Mouse (Mus musculus) MEL (cell line): ENCODE measurements at regions not wholly inside any gene's neighbourhood (a gene's known extent, or its start where the extent isn't known, plus 50 kb on each side); places are given as distances from the start of the nearest gene placed in this dataset.

Experiments used
- DNase-seq: peaks from one replicate; pipeline ENCODE4 v3.0.0; 2011; ENCODE audit warnings: low read depth, low spot score
- H3K27ac ChIP-seq: 2 replicates; pipeline ENCODE4 v1.5.1; 2012; ENCODE audit warnings: low read depth, mild to moderate bottlenecking, control low read depth, low read length, moderate library complexity; ENCODE audit not compliant: control insufficient read depth
- H3K27me3 ChIP-seq, 2 experiments: fragments of 150-350 bp in 1 of 2; sonication (generic) in 1 of 2; 2 replicates each; pipeline ENCODE4 v1.6.1; 2012; ENCODE audit warnings: low read length in 2 of 2, mild to moderate bottlenecking in 2 of 2, improper control_type of control experiment in 1 of 2, moderate library complexity in 1 of 2; ENCODE audit not compliant: insufficient read depth in 2 of 2, control insufficient read depth in 1 of 2
- H3K36me3 ChIP-seq, 2 experiments: 2 replicates each; pipeline ENCODE4 v1.6.1; 2012 to 2014; ENCODE audit warnings: low read length in 2 of 2, improper control_type of control experiment in 1 of 2, inconsistent platforms in 1 of 2, mild to moderate bottlenecking in 1 of 2; ENCODE audit not compliant: insufficient read depth in 2 of 2, control insufficient read depth in 1 of 2
- H3K4me1 ChIP-seq, 2 experiments: fragments of 150-350 bp in 1 of 2; sonication (generic) in 1 of 2; 2 replicates each; pipeline ENCODE4 v1.6.1; 2012; ENCODE audit warnings: low read length in 2 of 2, improper control_type of control experiment in 1 of 2, mild to moderate bottlenecking in 1 of 2; ENCODE audit not compliant: insufficient read depth in 2 of 2, control insufficient read depth in 1 of 2
- H3K4me3 ChIP-seq, 2 experiments: fragments of 150-350 bp in 1 of 2; sonication (generic) in 1 of 2; 2 replicates each; pipeline ENCODE4 v1.5.1; 2012; ENCODE audit warnings: low read depth in 2 of 2, low read length in 2 of 2, mild to moderate bottlenecking in 2 of 2, moderate library complexity in 2 of 2, control low read depth in 1 of 2, improper control_type of control experiment in 1 of 2; ENCODE audit not compliant: control insufficient read depth in 1 of 2, insufficient read depth in 1 of 2
- H3K79me2 ChIP-seq: 2 replicates; pipeline ENCODE4 v1.6.1; 2012; ENCODE audit warnings: mild to moderate bottlenecking, low read length, moderate library complexity; ENCODE audit not compliant: control insufficient read depth, poor library complexity, insufficient read depth
- H3K9ac ChIP-seq: 2 replicates; pipeline ENCODE4 v1.6.1; 2012; ENCODE audit warnings: low read depth, mild to moderate bottlenecking, control low read depth, low read length, moderate library complexity; ENCODE audit not compliant: control insufficient read depth, poor library complexity, severe bottlenecking
- H3K9me3 ChIP-seq: fragments of 150-350 bp; sonication (generic); replicated peaks from 2 replicates; pipeline ENCODE4 v1.6.1; 2012; ENCODE audit warnings: mild to moderate bottlenecking, low read length, improper control_type of control experiment, moderate library complexity; ENCODE audit not compliant: insufficient read depth
- CHD1 ChIP-seq: IDR thresholded peaks from 2 replicates; pipeline ENCODE4 v1.6.1; 2012; ENCODE audit warnings: low read depth, mild to moderate bottlenecking, inconsistent platforms, low read length, improper control_type of control experiment
- CHD2 ChIP-seq: IDR thresholded peaks from 2 replicates; pipeline ENCODE4 v1.6.1; 2011; ENCODE audit warnings: low read length, improper control_type of control experiment
- CTCF ChIP-seq, 3 experiments: IDR thresholded peaks in 2 of 3; conservative IDR thresholded peaks in 1 of 3; 2 replicates each; pipeline ENCODE4 v1.5.1; 2011 to 2012; ENCODE audit warnings: low read length in 3 of 3, low read depth in 2 of 3, mild to moderate bottlenecking in 2 of 3, improper control_type of control experiment in 1 of 3, inconsistent platforms in 1 of 3, mixed read lengths in 1 of 3, moderate library complexity in 1 of 3; ENCODE audit not compliant: control insufficient read depth in 1 of 3, insufficient read depth in 1 of 3, poor library complexity in 1 of 3, severe bottlenecking in 1 of 3
- ELF1 ChIP-seq: IDR thresholded peaks from 2 replicates; pipeline ENCODE4 v1.6.1; 2014; ENCODE audit warnings: low read depth, mild to moderate bottlenecking, inconsistent platforms, low read length, improper control_type of control experiment, moderate library complexity
- ETS1 ChIP-seq: IDR thresholded peaks from 2 replicates; pipeline ENCODE4 v1.6.1; 2012; ENCODE audit warnings: low read depth, mild to moderate bottlenecking, inconsistent platforms, low read length, improper control_type of control experiment, moderate library complexity
- GABPA ChIP-seq: IDR thresholded peaks from 2 replicates; pipeline ENCODE4 v1.6.1; 2012; ENCODE audit warnings: low read depth, mild to moderate bottlenecking, inconsistent platforms, low read length, improper control_type of control experiment, moderate library complexity
- KAT2A ChIP-seq: conservative IDR thresholded peaks from 2 replicates; pipeline ENCODE4 v1.6.1; 2012; ENCODE audit warnings: low read depth, low read length, improper control_type of control experiment, inconsistent platforms
- MAX ChIP-seq: IDR thresholded peaks from 2 replicates; pipeline ENCODE4 v1.6.1; 2011; ENCODE audit warnings: low read length, improper control_type of control experiment
- MYC ChIP-seq: IDR thresholded peaks from 2 replicates; pipeline ENCODE4 v1.6.1; 2011; ENCODE audit warnings: low read depth, mild to moderate bottlenecking, low read length, improper control_type of control experiment, moderate library complexity
- NELFE ChIP-seq: IDR thresholded peaks from 2 replicates; pipeline ENCODE4 v1.6.1; 2011; ENCODE audit warnings: low read depth, low read length, improper control_type of control experiment
- NRF1 ChIP-seq: IDR thresholded peaks from 2 replicates; pipeline ENCODE4 v1.6.1; 2014; ENCODE audit warnings: low read depth, mild to moderate bottlenecking, inconsistent platforms, low read length, improper control_type of control experiment, moderate library complexity; ENCODE audit not compliant: poor library complexity, insufficient read depth, severe bottlenecking
- SMC3 ChIP-seq: IDR thresholded peaks from 2 replicates; pipeline ENCODE4 v1.6.1; 2011; ENCODE audit warnings: low read depth, low read length, improper control_type of control experiment
- TCF12 ChIP-seq: IDR thresholded peaks from 2 replicates; pipeline ENCODE4 v1.6.1; 2014; ENCODE audit warnings: low read depth, mild to moderate bottlenecking, inconsistent platforms, low read length, improper control_type of control experiment, moderate library complexity
- UBTF ChIP-seq: IDR thresholded peaks from 2 replicates; pipeline ENCODE4 v1.6.1; 2012; ENCODE audit warnings: low read depth, mild to moderate bottlenecking, inconsistent platforms, low read length, improper control_type of control experiment, moderate library complexity, borderline replicate concordance; ENCODE audit not compliant: insufficient read depth
- USF1 ChIP-seq: IDR thresholded peaks from 2 replicates; pipeline ENCODE4 v1.6.1; 2014; ENCODE audit warnings: low read depth, mild to moderate bottlenecking, inconsistent platforms, low read length, improper control_type of control experiment, moderate library complexity
- USF2 ChIP-seq, 2 experiments: IDR thresholded peaks; 2 replicates each; pipeline ENCODE4 v1.6.1; 2011 to 2012; ENCODE audit warnings: improper control_type of control experiment in 2 of 2, low read length in 2 of 2, borderline replicate concordance in 1 of 2, inconsistent platforms in 1 of 2, low read depth in 1 of 2, mild to moderate bottlenecking in 1 of 2; ENCODE audit not compliant: insufficient read depth in 1 of 2
- ZKSCAN1 ChIP-seq: IDR thresholded peaks from 2 replicates; pipeline ENCODE4 v1.6.1; 2012; ENCODE audit warnings: low read depth, mild to moderate bottlenecking, inconsistent platforms, low read length, improper control_type of control experiment, moderate library complexity
- ZMIZ1 ChIP-seq: IDR thresholded peaks from 2 replicates; pipeline ENCODE4 v1.6.1; 2012; ENCODE audit warnings: low read depth, mild to moderate bottlenecking, inconsistent platforms, low read length, improper control_type of control experiment, moderate library complexity

- TF ChIP-seq ETS1 (no peak), MYC (no peak), CTCF (IDR thresholded peaks at IDR 0.05 in 2 of 3, conservative IDR thresholded peaks at IDR 0.05 in 1 of 3; ENCODE audit: control insufficient read depth in 1 of 3, insufficient read depth in 1 of 3, low read depth in 2 of 3, low read length in 3 of 3, poor library complexity in 1 of 3, severe bottlenecking in 1 of 3) (no peak), UBTF (no peak), CHD1 (no peak), ZMIZ1 (no peak), GABPA (no peak), ELF1 (no peak), USF2 (IDR thresholded peaks at IDR 0.05; ENCODE audit: borderline replicate concordance in 1 of 2, insufficient read depth in 1 of 2, low read depth in 1 of 2, low read length in 2 of 2) (no peak), ZKSCAN1 (no peak)
- no peak overlapping the region for H3K4me3 ChIP-seq
- H3K36me3 ChIP-seq = no peaks in the 10 kb centered on the region
These were observed 540.9 kb upstream of the Atp2b1 start for GRCm38 (mm10) chr10:98373314-98373713.

GRCm38 (mm10) chr10:98374684-98375083, 539.5 kb upstream of the Atp2b1 start:
- no peak for TF ChIP-seq USF1
- no peak for TF ChIP-seq TCF12
- TF ChIP-seq SMC3 = no peak
- TF ChIP-seq ETS1 = no peak
- TF ChIP-seq MAX = no peak
- TF ChIP-seq NRF1 = no peak
- no peak for TF ChIP-seq CHD2
- TF ChIP-seq KAT2A = no peak
- TF ChIP-seq NELFE = no peak
- TF ChIP-seq, all 39 proteins: peak for 0
- no peak for DNase-seq

More at GRCm38 (mm10) chr10:98373314-98373713, 540.9 kb upstream of the Atp2b1 start:
- Histone ChIP-seq H3K27ac (no peak overlapping the region), H3K4me1 (no peaks in the 10 kb centered on the region), H3K9me3 (no peaks in the 10 kb centered on the region), H3K9ac (no peak overlapping the region), H3K79me2 (no peaks in the 10 kb centered on the region), H3K27me3 (no peaks in the 10 kb centered on the region)
- DNase-seq = no peak

More at GRCm38 (mm10) chr10:98374684-98375083, 539.5 kb upstream of the Atp2b1 start:
- Histone ChIP-seq H3K27me3 (no peaks in the 10 kb centered on the region), H3K79me2 (no peaks in the 10 kb centered on the region), H3K36me3 (no peaks in the 10 kb centered on the region), H3K4me3 (no peak overlapping the region), H3K9me3 (no peaks in the 10 kb centered on the region), H3K9ac (no peak overlapping the region), H3K27ac (no peak overlapping the region), H3K4me1 (no peaks in the 10 kb centered on the region)
